Mouse (Mus musculus) bone marrow, adult 2 months (tissue): Measurements from ENCODE around the gene Tpte.

Experiments
- CTCF ChIP-seq: fragments of 200-500 bp; IDR thresholded peaks from 2 replicates; pipeline ENCODE4 v1.5.1; 2011; ENCODE audit warnings: low read length, control low read depth; ENCODE audit not compliant: control insufficient read depth, insufficient read depth
- POLR2A ChIP-seq: fragments of 200-500 bp; IDR thresholded peaks from 2 replicates; pipeline ENCODE4 v1.6.1; 2011; ENCODE audit warnings: low read depth, mild to moderate bottlenecking, control low read depth, low read length, borderline replicate concordance; ENCODE audit not compliant: control insufficient read depth

GRCm38 (mm10) chr8:22282999-22283491 lies at the start of gene Tpte:
- no peak for TF ChIP-seq POLR2A
- no peak for TF ChIP-seq CTCF
